ENCODE assay signal across 1 mouse cellular context in the genomic region with DNA sequence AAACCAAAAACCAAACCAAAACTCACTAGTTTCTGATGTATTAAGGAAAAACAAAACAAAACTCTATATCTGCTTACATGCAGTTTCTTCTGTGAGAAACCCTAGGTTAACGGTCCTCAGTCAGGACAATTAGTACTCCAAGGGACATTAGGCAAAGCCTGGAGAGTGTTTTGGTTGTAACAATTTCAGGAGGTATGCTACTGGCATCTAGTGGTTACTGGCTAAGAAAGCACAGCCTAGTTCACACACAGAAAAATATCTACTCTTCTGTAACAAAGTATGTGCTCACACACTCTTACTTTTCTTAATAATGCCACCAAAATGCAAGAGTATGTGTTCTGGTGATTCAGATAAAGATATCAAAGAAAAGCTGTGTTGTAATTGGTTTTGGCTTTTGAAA.
TF ChIP-seq lines count a peak whose summit lies in the region.

No protein-coding gene starts in this region.

TF ChIP-seq in CH12.LX, 34 proteins besides CTCF, POLR2A, EP300 and RAD21 (continued from another document):
- TF ChIP-seq TCF12 (IDR thresholded peaks at IDR 0.05; ENCODE audit: low read depth, low read length) (no peak), MAX (IDR thresholded peaks at IDR 0.05; ENCODE audit: low read length) (no peak)
